Mouse (Mus musculus): ENCODE data around the gene Olfr325. TPM values are rescaled to one million over a fixed set of nuclear protein-coding genes. Genes with fewer than 3 reads are reported as not detected.
A peak's percentile ranks its signal among the peaks of the same experiment; 100 is the strongest.

Gene Olfr325
- polyA plus RNA-seq, 1 experiment from 2014 or later = not detected

DNA sequence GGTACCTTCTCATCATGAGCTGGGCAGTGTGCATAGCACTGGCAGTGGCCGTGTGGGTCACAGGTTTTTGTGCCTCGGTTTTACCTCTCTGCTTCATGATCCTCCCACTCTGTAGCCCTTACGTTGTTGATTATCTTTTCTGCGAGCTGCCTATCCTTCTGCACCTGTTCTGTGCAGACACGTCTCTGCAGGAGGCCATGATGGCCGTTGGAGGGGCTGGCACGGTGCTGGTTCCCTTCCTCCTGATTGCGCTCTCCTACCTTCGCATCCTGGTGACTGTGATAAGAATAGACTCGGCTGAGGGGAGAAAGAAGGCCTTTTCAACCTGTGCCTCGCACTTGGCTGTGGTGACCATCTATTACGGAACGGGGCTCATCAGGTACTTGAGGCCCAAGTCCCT is 20.3 kb downstream of the Olfr325 start:
- H3K27me3 ChIP-seq (ENCODE audit: control insufficient read depth, insufficient read depth, low read length) = no peaks in the 10 kb centered on the region

DNA sequence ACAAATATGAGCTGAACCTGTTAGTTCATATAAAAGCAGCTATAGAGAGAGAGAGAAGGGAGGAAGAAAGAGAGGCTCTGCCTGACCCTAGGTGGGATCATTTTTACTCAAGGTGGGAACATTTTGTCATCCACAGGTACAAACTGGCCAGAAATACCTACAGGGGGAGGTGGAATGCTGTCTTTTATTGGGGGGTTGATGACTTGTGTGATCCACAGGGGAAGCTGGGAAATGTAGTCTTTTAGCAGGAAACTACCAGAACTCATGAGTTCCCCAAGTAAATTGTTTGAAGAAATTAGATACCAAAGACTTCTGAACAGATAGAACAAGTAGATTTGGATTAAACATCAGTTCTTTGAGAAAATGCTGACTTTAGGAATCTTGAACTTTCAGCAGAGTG is 24.5 kb downstream of the Olfr325 start:
- Histone ChIP-seq H3K4me1 (ENCODE audit: control insufficient read depth, insufficient read depth, low read length) (no peaks in the 10 kb centered on the region), H3K36me3 (ENCODE audit: control insufficient read depth, insufficient read depth, low read length) (no peaks in the 10 kb centered on the region), H3K4me2 (ENCODE audit: low read depth, low read length) (no peak overlapping the region), H3K9ac (ENCODE audit: low read length) (no peak overlapping the region; the same call in 1 of the 2 replicates), H3K4me3 (replicated peaks; ENCODE audit: low read length) (no peak overlapping the region), H3K27ac (ENCODE audit: low read length) (no peak overlapping the region), H3K9me3 (replicated peaks; ENCODE audit: control insufficient read depth, low read length) (no peaks in the 10 kb centered on the region), H3K27me3 (ENCODE audit: control insufficient read depth, insufficient read depth, low read length) (no peaks in the 10 kb centered on the region)
- ATAC-seq (ENCODE audit: insufficient read depth, low FRiP score) = no peak

More for the DNA sequence above, 20.3 kb downstream of the Olfr325 start:
- Histone ChIP-seq H3K4me3 (replicated peaks; ENCODE audit: low read length) (no peak overlapping the region), H3K9ac (ENCODE audit: low read length) (no peak overlapping the region), H3K9me3 (replicated peaks; ENCODE audit: control insufficient read depth, low read length) (no peaks in the 10 kb centered on the region), H3K4me1 (ENCODE audit: control insufficient read depth, insufficient read depth, low read length) (no peaks in the 10 kb centered on the region), H3K4me2 (ENCODE audit: low read depth, low read length) (no peak overlapping the region), H3K27ac (ENCODE audit: low read length) (no peak overlapping the region), H3K36me3 (ENCODE audit: control insufficient read depth, insufficient read depth, low read length) (no peaks in the 10 kb centered on the region)
- ATAC-seq (ENCODE audit: insufficient read depth, low FRiP score) = no peak
- WGBS = 79% methylated on average over 13 of the region's 13 CpGs

DNA sequence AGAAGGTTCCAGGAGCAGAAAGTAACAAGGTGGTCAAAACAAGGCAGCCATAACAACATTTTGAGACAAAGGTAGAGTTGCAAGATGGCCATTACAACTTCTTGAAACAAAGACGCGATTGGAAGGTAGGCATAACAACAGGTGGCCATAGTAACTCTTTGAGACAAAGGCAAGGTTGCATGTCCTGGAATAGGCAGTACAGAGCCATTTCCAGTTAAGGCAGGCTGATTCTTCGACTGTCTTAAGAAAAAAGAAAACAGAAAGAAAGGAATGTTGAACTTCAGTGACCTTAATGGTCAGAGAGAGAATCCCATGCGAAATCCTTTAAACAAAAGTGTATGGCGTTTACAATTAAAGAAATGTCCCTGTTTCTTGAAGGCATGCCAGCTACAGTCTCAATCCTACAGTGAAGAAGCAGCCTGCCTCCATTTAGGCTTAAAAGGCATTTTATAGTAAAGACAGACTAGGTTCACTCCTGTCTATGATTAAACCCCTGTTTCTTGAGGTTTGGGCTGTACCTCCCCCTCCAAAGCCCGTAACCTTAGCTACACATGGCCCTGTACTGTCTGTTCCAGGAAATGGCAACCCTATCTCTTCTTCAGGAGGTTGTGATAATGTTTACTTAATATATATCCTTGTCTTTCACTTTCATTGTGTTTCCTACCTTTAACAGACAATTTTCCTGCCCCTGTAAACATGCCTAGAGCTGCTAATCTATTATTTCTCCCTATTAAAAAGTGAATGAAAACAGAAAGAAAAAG is 25.4 kb downstream of the Olfr325 start:
- Histone ChIP-seq H3K9ac (ENCODE audit: low read length) (no peak overlapping the region), H3K27ac (ENCODE audit: low read length) (no peak overlapping the region), H3K9me3 (replicated peaks; ENCODE audit: control insufficient read depth, low read length) (no peaks in the 10 kb centered on the region), H3K36me3 (ENCODE audit: control insufficient read depth, insufficient read depth, low read length) (no peaks in the 10 kb centered on the region), H3K4me2 (ENCODE audit: low read depth, low read length) (no peak overlapping the region), H3K4me3 (replicated peaks; ENCODE audit: low read length) (no peak overlapping the region), H3K27me3 (ENCODE audit: control insufficient read depth, insufficient read depth, low read length) (no peaks in the 10 kb centered on the region), H3K4me1 (ENCODE audit: control insufficient read depth, insufficient read depth, low read length) (no peaks in the 10 kb centered on the region)
- 63% methylated on average over 6 of the region's 6 CpGs for WGBS
- no peak for ATAC-seq (ENCODE audit: insufficient read depth, low FRiP score)

DNA sequence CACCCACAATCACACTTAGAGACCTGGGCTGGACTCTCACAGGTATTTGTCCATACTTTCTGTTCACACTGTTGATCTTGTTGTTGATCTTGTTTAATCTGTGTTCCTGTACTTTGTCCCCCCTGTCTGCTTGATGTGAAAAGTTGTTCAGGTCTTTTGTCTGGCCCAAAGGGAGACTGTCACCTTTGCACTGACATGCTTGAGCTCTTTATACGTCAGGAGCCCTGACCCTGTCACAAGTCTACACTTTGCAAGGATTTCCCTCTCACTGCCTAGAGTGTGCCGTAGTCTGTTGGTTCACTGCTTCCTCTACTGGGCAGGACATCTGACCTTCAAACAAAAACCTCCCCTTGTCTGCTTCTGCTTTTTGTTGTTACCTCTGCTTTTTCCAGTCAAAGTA is 27.2 kb downstream of the Olfr325 start:
- no peak for ATAC-seq (ENCODE audit: insufficient read depth, low FRiP score)
- H3K27me3 ChIP-seq (ENCODE audit: control insufficient read depth, insufficient read depth, low read length) = no peaks in the 10 kb centered on the region
- H3K9me3 ChIP-seq (replicated peaks; ENCODE audit: control insufficient read depth, low read length) = no peaks in the 10 kb centered on the region
- H3K36me3 ChIP-seq (ENCODE audit: control insufficient read depth, insufficient read depth, low read length) = no peaks in the 10 kb centered on the region
- H3K27ac ChIP-seq (ENCODE audit: low read length) = peak overlapping the region; percentile 51; the same call in 1 of the 2 replicates
- no peak overlapping the region for H3K9ac ChIP-seq (ENCODE audit: low read length)
- no peaks in the 10 kb centered on the region for H3K4me1 ChIP-seq (ENCODE audit: control insufficient read depth, insufficient read depth, low read length)
- H3K4me3 ChIP-seq (replicated peaks; ENCODE audit: low read length) = no peak overlapping the region
- WGBS = 44% methylated on average over 2 of the region's 2 CpGs
- H3K4me2 ChIP-seq (ENCODE audit: low read depth, low read length) = no peak overlapping the region

DNA sequence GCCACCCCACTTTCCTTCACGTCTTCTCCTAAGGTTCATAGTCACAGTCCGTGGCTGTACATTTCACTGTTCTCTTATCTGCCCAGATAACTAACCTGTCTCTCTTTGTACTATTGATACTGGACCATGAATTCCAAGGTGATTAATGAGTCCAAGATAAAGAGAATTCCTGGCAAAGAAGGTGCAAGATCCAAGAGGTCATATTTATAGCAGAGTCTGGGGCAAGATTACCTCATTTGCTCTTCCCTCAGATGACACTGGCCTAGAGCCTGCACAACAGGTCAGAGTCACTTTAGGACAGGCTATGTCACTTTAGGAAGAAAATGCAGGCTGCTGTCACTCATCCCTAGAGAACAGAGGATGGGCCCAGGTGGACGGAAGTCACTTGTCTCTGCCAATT is 27.7 kb downstream of the Olfr325 start:
- H3K36me3 ChIP-seq (ENCODE audit: control insufficient read depth, insufficient read depth, low read length) = no peaks in the 10 kb centered on the region
- H3K4me3 ChIP-seq (replicated peaks; ENCODE audit: low read length) = no peak overlapping the region
- H3K9me3 ChIP-seq (replicated peaks; ENCODE audit: control insufficient read depth, low read length) = no peaks in the 10 kb centered on the region
- no peaks in the 10 kb centered on the region for H3K27me3 ChIP-seq (ENCODE audit: control insufficient read depth, insufficient read depth, low read length)
- ATAC-seq (ENCODE audit: insufficient read depth, low FRiP score) = no peak; the same call in 1 of the 2 replicates
- WGBS = 51% methylated on average over 3 of the region's 3 CpGs
- peak overlapping the region; percentile 51; the same call in 1 of the 2 replicates for H3K27ac ChIP-seq (ENCODE audit: low read length)
- H3K9ac ChIP-seq (ENCODE audit: low read length) = no peak overlapping the region
- H3K4me2 ChIP-seq (ENCODE audit: low read depth, low read length) = no peak overlapping the region
- H3K4me1 ChIP-seq (ENCODE audit: control insufficient read depth, insufficient read depth, low read length) = no peaks in the 10 kb centered on the region

DNA sequence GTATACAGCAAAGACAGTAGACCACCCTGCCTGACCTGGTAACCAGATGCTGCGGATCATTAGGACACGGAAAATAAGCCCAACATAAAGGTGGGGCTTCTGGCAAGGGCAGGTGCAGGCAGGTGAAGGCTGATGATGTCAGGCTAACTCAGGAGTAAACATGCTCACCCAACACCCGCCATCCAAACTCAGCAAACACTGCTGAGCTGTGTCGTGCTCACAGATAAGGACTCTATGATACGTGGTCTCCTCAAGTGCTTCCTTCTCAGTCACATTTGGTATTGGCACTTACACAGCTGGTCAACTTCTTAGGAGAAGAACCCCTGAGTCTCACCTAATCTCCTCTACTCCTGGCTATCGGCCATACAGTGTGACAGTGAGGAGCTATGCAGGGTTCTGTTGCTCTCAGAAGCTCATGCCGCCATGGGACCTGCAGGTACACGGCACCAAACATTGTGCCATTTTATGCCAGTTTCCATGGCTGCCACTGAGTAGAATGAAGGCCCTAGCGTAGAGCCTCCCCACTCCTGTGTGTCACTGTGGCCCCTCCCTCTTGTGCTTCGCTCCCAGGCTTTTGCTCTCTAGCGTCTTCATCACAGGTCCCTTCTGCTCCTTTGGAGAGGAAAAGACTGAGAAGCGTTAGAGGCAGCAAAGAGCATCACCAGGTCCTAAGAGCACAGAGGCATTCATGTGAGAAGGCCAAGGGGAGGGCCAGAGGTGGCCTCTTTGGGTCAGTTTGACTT is 28.8 kb downstream of the Olfr325 start:
- Histone ChIP-seq H3K27me3 (ENCODE audit: control insufficient read depth, insufficient read depth, low read length) (no peaks in the 10 kb centered on the region), H3K4me1 (ENCODE audit: control insufficient read depth, insufficient read depth, low read length) (no peaks in the 10 kb centered on the region), H3K4me3 (replicated peaks; ENCODE audit: low read length) (no peak overlapping the region), H3K9me3 (replicated peaks; ENCODE audit: control insufficient read depth, low read length) (no peaks in the 10 kb centered on the region), H3K27ac (ENCODE audit: low read length) (no peak overlapping the region), H3K9ac (ENCODE audit: low read length) (no peak overlapping the region), H3K4me2 (ENCODE audit: low read depth, low read length) (no peak overlapping the region), H3K36me3 (ENCODE audit: control insufficient read depth, insufficient read depth, low read length) (no peaks in the 10 kb centered on the region)
- WGBS = 75% methylated on average over 12 of the region's 12 CpGs
- peak; percentile 72; the same call in 1 of the 2 replicates for ATAC-seq (ENCODE audit: insufficient read depth, low FRiP score)

DNA sequence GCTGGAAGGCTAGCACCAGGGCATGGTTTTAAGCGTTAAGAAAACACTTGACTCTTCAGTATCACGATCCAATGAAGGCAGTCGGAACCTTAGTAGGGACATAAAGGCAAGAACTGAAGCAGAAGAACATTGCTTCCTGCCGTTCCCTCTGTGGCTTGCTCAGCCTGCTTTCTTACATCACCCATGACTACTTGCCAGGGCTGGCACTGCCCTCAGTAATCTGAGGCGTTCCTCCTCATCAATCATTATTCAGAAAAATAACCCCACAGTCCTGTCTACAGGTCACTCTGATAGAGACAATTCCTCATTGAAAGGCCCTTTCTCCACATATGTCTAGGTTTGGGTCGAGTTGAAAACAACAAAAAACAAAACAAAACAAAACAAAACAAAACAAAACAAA is 29.5 kb downstream of the Olfr325 start:
- no peaks in the 10 kb centered on the region for H3K4me1 ChIP-seq (ENCODE audit: control insufficient read depth, insufficient read depth, low read length)
- H3K4me3 ChIP-seq (replicated peaks; ENCODE audit: low read length) = no peak overlapping the region
- H3K9ac ChIP-seq (ENCODE audit: low read length) = no peak overlapping the region
- 76% methylated on average over 6 of the region's 6 CpGs for WGBS
- H3K27ac ChIP-seq (ENCODE audit: low read length) = no peak overlapping the region
- ATAC-seq (ENCODE audit: insufficient read depth, low FRiP score) = no peak
- no peaks in the 10 kb centered on the region for H3K9me3 ChIP-seq (replicated peaks; ENCODE audit: control insufficient read depth, low read length)
- no peaks in the 10 kb centered on the region for H3K36me3 ChIP-seq (ENCODE audit: control insufficient read depth, insufficient read depth, low read length)
- no peak overlapping the region for H3K4me2 ChIP-seq (ENCODE audit: low read depth, low read length)
- no peaks in the 10 kb centered on the region for H3K27me3 ChIP-seq (ENCODE audit: control insufficient read depth, insufficient read depth, low read length)

DNA sequence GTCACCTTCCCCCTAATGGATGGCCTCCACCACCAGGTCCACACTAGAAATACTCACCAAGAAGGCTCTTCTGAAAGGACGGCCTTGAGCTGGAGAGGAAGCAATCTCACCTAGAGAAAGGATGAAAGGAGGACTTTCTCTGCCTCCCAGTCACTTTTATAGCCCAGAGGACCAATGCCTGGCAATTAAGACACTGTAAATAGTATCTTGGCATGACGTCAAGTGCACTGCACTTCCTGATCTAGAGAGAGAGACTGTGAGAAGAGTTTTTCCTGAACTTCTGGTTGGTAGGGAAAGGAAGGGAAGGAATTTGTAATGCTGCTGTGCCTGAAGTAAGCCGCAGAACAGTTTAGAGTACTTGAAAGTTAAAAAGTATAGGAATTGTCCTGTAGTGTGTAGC is 35.8 kb downstream of the Olfr325 start:
- Histone ChIP-seq H3K9me3 (replicated peaks; ENCODE audit: control insufficient read depth, low read length) (no peaks in the 10 kb centered on the region), H3K27ac (ENCODE audit: low read length) (no peak overlapping the region), H3K4me3 (replicated peaks; ENCODE audit: low read length) (no peak overlapping the region), H3K9ac (ENCODE audit: low read length) (no peak overlapping the region), H3K27me3 (ENCODE audit: control insufficient read depth, insufficient read depth, low read length) (no peaks in the 10 kb centered on the region), H3K4me1 (ENCODE audit: control insufficient read depth, insufficient read depth, low read length) (peaks cover 9% of the 10 kb centered on the region; the same call in 1 of the 2 replicates), H3K36me3 (ENCODE audit: control insufficient read depth, insufficient read depth, low read length) (no peaks in the 10 kb centered on the region), H3K4me2 (ENCODE audit: low read depth, low read length) (no peak overlapping the region)
- WGBS = 68% methylated on average over 3 of the region's 3 CpGs
- ATAC-seq (ENCODE audit: insufficient read depth, low FRiP score) = no peak

DNA sequence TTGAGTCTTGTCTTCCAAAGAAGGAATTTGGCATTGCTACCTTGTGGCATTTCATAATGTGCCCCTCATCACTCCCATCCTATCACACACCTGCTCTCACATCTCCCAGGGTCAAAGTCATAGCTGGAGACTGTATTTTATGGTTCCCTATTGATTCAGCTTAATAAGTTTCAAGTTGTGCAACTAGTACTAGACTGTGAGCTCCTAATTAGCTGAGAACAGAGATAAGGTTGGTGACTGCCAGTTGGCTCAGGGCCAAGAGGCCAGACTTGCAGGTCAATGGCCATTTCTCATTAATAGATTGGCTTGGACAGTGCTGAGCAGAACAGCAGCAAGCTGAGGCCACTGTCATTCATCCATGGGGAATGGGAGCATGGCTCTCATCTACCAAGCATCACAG is 37.0 kb downstream of the Olfr325 start:
- H3K4me3 ChIP-seq (replicated peaks; ENCODE audit: low read length) = no peak overlapping the region
- H3K27me3 ChIP-seq (ENCODE audit: control insufficient read depth, insufficient read depth, low read length) = no peaks in the 10 kb centered on the region
- no peak overlapping the region for H3K4me2 ChIP-seq (ENCODE audit: low read depth, low read length)
- no peak overlapping the region for H3K9ac ChIP-seq (ENCODE audit: low read length)
- H3K27ac ChIP-seq (ENCODE audit: low read length) = no peak overlapping the region
- H3K4me1 ChIP-seq (ENCODE audit: control insufficient read depth, insufficient read depth, low read length) = peaks cover 11% of the 10 kb centered on the region; the same call in 1 of the 2 replicates
- H3K36me3 ChIP-seq (ENCODE audit: control insufficient read depth, insufficient read depth, low read length) = no peaks in the 10 kb centered on the region
- ATAC-seq (ENCODE audit: insufficient read depth, low FRiP score) = peak; percentile 46; the same call in 1 of the 2 replicates
- H3K9me3 ChIP-seq (replicated peaks; ENCODE audit: control insufficient read depth, low read length) = no peaks in the 10 kb centered on the region
